Mouse (Mus musculus) cortical plate, adult 2 months (tissue): Measurements from ENCODE around the gene Arid5b.

Experiments used
- CTCF ChIP-seq: fragments of 200-500 bp; IDR thresholded peaks from 2 replicates; pipeline ENCODE4 v1.5.1; 2011; ENCODE audit warnings: mild to moderate bottlenecking, control low read depth, low read length; ENCODE audit not compliant: insufficient read depth; ENCODE audit errors: extremely low read depth
- POLR2A ChIP-seq: fragments of 200-500 bp; IDR thresholded peaks from 2 replicates; pipeline ENCODE4 v1.6.1; 2011; ENCODE audit warnings: mild to moderate bottlenecking, low read length, control low read depth; ENCODE audit not compliant: insufficient read depth; ENCODE audit errors: extremely low read depth

- no peak for TF ChIP-seq POLR2A
- TF ChIP-seq CTCF, result no peak
Observed at GRCm38 (mm10) chr10:68136051-68136450, 142.5 kb downstream of the Arid5b start.
